Mouse (Mus musculus) stomach, postnatal 0 days (tissue): ENCODE measurements around the gene Spc24.

ENCODE experiments used
- CTCF ChIP-seq: IDR thresholded peaks from 2 replicates; pipeline ENCODE4 v1.5.1; 2016; ENCODE audit warnings: antibody characterized with exemption, low read depth, mild to moderate bottlenecking, moderate library complexity
- EP300 ChIP-seq: optimal IDR thresholded peaks from 2 replicates; pipeline ENCODE3; 2016; ENCODE audit warnings: antibody characterized with exemption

GRCm38 (mm10) chr9:21724147-21724536 lies 36.0 kb downstream of the Spc24 start:
- TF ChIP-seq EP300 (no peak), CTCF (no peak)
